Mouse (Mus musculus) ES-CJ7 (cell line): ENCODE measurements around the gene Tex52.
A peak's percentile ranks its signal among the peaks of the same experiment; 100 is the strongest.
"Not testable (repeated sequence)": the region's sequence is repeated elsewhere in the genome, so short reads cannot be mapped to it uniquely, and the experiment has no call there.

Source experiments
- DNase-seq: peaks from one replicate; pipeline ENCODE4 v3.0.0; 2011; ENCODE audit warnings: low read depth, low spot score

Gene Tex52

GRCm38 (mm10) chr6:128380594-128381167 lies 5.4 kb downstream of the Tex52 start:
- DNase-seq: not testable (repeated sequence)

- DNase-seq: no peak
Measured at GRCm38 (mm10) chr6:128381254-128381653, 6.0 kb downstream of the Tex52 start.

- DNase-seq: no peak
Measured at GRCm38 (mm10) chr6:128383752-128384151, 8.5 kb downstream of the Tex52 start.

- no peak for DNase-seq
Measured at GRCm38 (mm10) chr6:128385026-128385425, 9.8 kb downstream of the Tex52 start.

- no peak for DNase-seq
Measured at GRCm38 (mm10) chr6:128389185-128389584, 13.9 kb downstream of the Tex52 start.

GRCm38 (mm10) chr6:128390683-128391082 lies 15.4 kb downstream of the Tex52 start:
- DNase-seq: no peak

- no peak for DNase-seq
Measured at GRCm38 (mm10) chr6:128397574-128398261, 22.5 kb downstream of the Tex52 start.

GRCm38 (mm10) chr6:128398996-128399395 lies 23.7 kb downstream of the Tex52 start, which contains the start of gene Nrip2:
Gene Nrip2, plus strand, starts transcription at chr6:128399296.
- DNase-seq: no peak

GRCm38 (mm10) chr6:128399421-128400185 lies 24.3 kb downstream of the Tex52 start:
- DNase-seq: no peak

- no peak for DNase-seq
Measured at GRCm38 (mm10) chr6:128404708-128405107, 29.5 kb downstream of the Tex52 start.

- DNase-seq: peak; percentile 49
Measured at GRCm38 (mm10) chr6:128408544-128409125, 33.4 kb downstream of the Tex52 start.

- no peak for DNase-seq
Measured at GRCm38 (mm10) chr6:128410305-128410704, 35.0 kb downstream of the Tex52 start.

- DNase-seq: peak; percentile 76
Measured at GRCm38 (mm10) chr6:128411115-128411514, 35.9 kb downstream of the Tex52 start.

GRCm38 (mm10) chr6:128416169-128416568 lies 40.9 kb downstream of the Tex52 start:
- DNase-seq: no peak

- DNase-seq: no peak
Measured at GRCm38 (mm10) chr6:128418076-128418475, 42.8 kb downstream of the Tex52 start.

- DNase-seq: no peak
Measured at GRCm38 (mm10) chr6:128421036-128421435, 45.8 kb downstream of the Tex52 start.

GRCm38 (mm10) chr6:128421480-128421879 lies 46.2 kb downstream of the Tex52 start:
- no peak for DNase-seq

- DNase-seq: no peak
Measured at GRCm38 (mm10) chr6:128423496-128424268, 48.4 kb downstream of the Tex52 start.

GRCm38 (mm10) chr6:128424269-128425019 lies 49.2 kb downstream of the Tex52 start, which contains the start of gene Itfg2:
Gene Itfg2, minus strand, starts transcription at chr6:128424931.
- DNase-seq: peak; percentile 98

- no peak for DNase-seq
Measured at GRCm38 (mm10) chr6:128425046-128425445, 49.8 kb downstream of the Tex52 start.

GRCm38 (mm10) chr6:128427571-128427970 lies 52.3 kb downstream of the Tex52 start:
- no peak for DNase-seq
